Mouse (Mus musculus): ENCODE data around the gene Dclre1a. TPM values are rescaled to one million over a fixed set of nuclear protein-coding genes. Genes with fewer than 3 reads are reported as not detected.

Gene Dclre1a
- polyA plus RNA-seq (2017; shearing (Covaris generic)), result 14.6 TPM

GRCm38 (mm10) chr19:56547456-56548229, at the start of gene Dclre1a:
Gene Dclre1a, minus strand, starts transcription at chr19:56548222.

GRCm38 (mm10) chr19:56548230-56549032, 409 bp upstream of the Dclre1a start, which contains the start of gene Nhlrc2:
Gene Nhlrc2, plus strand, starts transcription at chr19:56548261.

Other genes starting within 250 kb of the Dclre1a start
- gene Nrap, start 158.2 kb downstream of the Dclre1a start, polyA plus RNA-seq (2017; shearing (Covaris generic)), result 0.11 TPM
- 46.7 TPM for gene Casp7, start 151.1 kb downstream of the Dclre1a start, polyA plus RNA-seq (2017; shearing (Covaris generic))
- gene Plekhs1, start 86.6 kb downstream of the Dclre1a start, polyA plus RNA-seq (2017; shearing (Covaris generic)), result not detected
- gene Nhlrc2, start within 50 bp of the Dclre1a start, polyA plus RNA-seq (2017; shearing (Covaris generic)), result 5.2 TPM
- not detected for gene Adrb1, start 174.0 kb upstream of the Dclre1a start, polyA plus RNA-seq (2017; shearing (Covaris generic))

Data from activated CD4-positive, CD25-positive, alpha-beta regulatory T cell, adult 9 weeks (primary cell).